Mouse (Mus musculus) urinary bladder, adult 18-20 months (tissue): ENCODE results near the gene Rnf180.

Experiments
- DNase-seq, 2 experiments: peaks; one replicate each; pipeline ENCODE4 v3.0.0; 2022; ENCODE audit warnings: low spot score in 2 of 2, mixed read lengths in 2 of 2

Gene Rnf180

DNA sequence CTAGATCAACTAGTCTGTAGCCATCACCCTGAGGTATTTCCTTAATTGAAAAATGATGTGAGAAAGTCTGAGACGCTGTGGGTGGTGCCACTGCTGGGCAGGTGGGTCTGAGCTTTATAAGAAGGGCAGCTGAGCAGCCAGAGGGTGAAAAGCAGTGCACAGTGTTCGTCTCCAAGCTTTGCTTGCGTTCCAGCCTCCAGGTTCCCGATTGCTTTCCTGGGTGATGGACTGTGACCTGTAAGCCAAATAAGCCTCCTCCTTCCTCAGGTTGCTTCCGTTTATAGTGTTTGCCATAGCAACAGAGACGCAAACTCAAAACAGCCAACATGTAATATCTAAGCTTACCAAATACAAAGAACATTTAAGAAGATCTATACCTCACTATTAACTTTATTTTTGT lies 162.2 kb downstream of the Rnf180 start:
- DNase-seq = no peak

DNA sequence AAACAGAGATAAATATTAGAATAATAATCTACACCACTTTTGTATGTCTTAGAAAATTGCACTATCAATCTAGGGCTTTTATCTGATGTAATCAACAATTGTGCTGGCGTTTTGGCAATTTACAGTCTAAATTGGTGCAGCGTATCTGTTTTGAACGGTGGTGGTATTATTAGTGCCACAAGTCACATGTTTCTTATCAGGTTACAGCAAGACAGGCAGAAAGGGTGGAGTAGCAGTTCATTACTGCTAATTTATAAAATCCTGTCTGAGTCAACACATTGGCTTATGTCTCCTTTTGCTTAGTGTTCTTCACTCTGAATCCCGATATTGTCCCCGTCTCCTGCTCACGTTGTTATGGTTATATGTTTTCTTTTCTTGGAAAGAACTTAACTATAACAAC lies 164.5 kb downstream of the Rnf180 start:
- no peak for DNase-seq

DNA sequence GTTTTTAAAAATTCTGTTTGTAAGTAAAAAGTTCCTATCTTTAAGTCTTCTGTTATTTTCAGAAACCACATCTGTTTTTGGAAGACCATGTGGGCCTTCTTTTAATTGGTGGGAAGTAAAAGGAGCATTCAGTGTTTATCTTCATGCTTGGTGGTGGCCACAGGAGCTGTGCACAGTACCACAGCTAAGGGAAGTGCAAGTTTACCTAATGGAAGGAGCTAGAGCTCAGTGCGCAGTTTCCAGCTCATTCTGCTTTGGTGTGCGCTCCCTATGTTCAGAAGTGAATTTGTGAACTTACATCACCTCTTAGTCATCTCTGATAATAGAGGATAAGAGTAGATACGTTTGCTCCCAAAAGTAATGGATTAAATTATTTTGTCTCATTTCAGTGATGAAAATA lies 172.5 kb downstream of the Rnf180 start:
- DNase-seq = no peak

DNA sequence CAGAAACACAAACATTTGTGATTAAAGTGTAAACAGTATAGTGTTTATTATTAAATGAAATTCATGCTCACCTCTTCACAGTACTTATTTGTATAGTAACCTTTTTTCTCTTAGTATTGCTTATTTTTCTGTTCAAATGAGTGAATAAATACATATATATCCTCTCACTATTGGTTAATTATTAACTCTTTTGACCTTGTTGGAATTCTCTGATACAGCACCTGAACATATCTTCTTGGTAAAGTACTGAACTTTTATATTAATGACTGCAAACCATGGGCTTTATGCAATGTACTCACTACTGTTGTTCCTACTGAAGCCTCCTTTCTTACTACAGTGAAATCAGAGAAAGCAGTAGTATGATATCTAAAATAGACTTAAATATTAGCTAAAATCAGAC lies 173.0 kb downstream of the Rnf180 start:
- no peak for DNase-seq

DNA sequence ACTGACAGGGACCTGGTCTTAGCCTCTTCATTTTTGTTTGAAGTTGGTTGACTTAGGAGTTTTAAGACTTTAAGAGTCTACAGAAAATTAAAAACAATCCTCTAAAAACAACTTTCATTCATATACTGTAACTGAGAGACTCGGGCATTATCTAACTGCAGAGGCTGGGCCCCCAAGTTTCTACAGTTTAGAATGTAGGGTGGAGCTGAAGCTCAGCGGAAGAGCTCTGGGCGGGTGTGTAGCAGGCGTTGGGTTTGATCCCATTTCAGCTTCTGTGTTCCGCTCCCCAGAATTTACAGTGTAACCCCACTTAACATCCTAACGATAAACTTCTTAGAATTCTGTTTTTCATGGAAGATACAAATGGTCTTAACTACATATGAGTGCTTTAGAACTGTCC lies 183.0 kb downstream of the Rnf180 start:
- DNase-seq = no peak

DNA sequence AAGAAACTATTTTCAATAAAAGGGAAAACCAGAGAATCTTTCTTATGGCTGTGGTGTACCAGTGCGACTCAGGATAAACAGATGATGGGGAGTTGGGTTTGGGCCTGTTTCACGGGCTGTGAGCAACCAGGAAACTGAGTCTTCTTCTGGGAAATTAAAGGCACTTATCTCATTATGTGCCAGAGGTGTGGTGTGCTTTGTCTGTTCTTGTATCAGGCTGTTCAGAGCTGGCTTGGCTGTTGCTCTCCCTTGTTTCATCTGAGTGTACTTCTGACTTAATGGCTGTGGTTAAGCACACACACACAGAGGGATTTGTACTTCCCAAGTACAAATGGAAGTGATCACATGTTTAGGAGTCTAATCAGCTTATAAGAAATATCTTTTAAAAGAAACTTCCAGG lies 190.2 kb downstream of the Rnf180 start:
- no peak for DNase-seq

DNA sequence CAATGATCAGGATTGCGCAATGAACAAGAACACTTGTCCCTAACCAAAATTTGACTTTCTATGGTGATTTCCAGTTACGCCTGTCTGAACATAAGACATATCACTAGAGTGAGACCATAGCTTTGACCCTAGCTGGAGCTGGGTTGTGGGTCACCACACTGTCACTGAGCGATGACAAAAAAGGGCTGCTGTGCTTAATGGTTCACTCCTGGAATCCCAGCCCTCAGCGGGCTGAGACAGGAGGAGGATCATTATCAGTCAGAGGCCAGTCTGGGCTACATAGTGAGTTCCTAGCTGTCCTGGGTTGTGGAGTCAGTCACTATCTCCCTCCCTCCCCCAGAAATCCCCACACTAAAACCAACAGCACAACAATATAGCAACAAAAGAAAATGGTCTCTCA lies 193.9 kb downstream of the Rnf180 start:
- no peak for DNase-seq

DNA sequence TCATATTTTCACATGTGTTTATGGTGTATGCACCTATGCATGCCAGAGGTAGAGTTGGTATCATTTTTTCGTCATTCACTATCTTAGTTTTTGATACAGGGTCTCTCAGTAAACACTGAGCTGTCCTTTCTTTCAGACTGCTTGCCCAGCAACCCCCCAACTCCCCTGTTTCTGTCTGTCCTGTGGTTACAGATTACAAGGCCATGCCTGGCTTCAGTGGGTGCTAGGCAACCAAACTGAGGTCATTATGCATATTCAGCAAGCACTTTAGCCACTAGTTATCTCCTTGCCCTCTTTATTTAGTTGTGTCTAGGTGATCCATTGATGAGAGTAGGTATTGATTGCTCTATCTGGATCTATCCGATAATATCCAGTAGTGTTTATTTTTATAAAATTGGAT lies 198.3 kb downstream of the Rnf180 start:
- DNase-seq = no peak

DNA sequence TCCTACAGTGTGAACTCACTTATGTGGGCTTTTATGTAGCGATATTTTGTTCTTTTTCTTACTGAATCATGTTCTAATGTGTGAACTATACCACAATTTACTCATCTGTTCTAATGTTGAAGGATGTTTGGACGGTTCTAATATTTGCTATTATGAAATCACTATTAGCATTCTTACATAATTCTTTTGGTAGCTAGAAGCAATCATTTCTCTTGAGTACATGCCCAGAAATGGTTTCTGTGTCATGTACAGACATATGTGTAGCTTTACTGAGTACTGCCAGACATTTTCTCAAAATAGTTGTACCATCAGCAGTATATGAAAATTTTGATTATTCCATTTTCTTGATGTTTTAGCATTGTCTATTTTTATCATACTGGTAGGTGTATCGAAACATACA lies 205.3 kb downstream of the Rnf180 start:
- DNase-seq = no peak

DNA sequence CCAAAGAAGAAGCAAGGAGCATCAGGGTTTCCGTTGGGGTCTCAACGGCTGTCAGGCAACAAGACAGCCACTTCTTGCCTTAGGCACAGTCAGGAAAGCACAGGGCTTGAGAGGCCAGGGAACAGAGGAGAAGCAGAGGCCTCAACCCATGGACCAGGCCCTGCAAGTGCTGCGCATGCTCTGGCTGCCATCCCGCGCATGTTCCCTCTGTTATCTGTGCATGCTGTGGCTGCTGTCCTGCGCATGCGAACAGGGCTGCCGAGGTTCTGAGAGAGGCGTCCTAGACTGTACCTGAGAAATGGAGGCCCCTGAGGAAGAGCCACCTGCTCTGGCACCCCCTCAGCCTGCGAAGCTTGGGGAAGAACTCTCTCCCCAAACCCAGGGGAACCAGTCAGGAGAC lies 212.8 kb downstream of the Rnf180 start, which contains the start of gene 4933425L06Rik:
Gene 4933425L06Rik (plus strand): TSS at position 261 of the 400 bp plus-strand sequence.
- no peak for DNase-seq
